Mouse (Mus musculus) lung, embryonic 14.5 days (tissue): ENCODE results near the gene Prkcsh. TPM values are rescaled to one million over a fixed set of nuclear protein-coding genes. Genes with fewer than 3 reads are reported as not detected.

Experiments
- ATAC-seq: fragments of 200-750 bp; cut with Nextera tagmentation; 2 replicates; pipeline ENCODE4 v1.8.0; 2017; ENCODE audit warnings: mild to moderate bottlenecking, moderate TSS enrichment, moderate library complexity; ENCODE audit not compliant: insufficient read depth
- DNase-seq: peaks from one replicate; pipeline ENCODE4 v3.0.0-alpha.2; 2015
- H3K27ac ChIP-seq: fragments of 300-500 bp; sonication (generic); 2 replicates; pipeline ENCODE4 v1.5.1; 2014; ENCODE audit warnings: low read depth, mild to moderate bottlenecking, moderate library complexity
- H3K27me3 ChIP-seq: fragments of 300-500 bp; sonication (generic); 2 replicates; pipeline ENCODE4 v1.6.1; 2014; ENCODE audit warnings: low read length, control low read depth; ENCODE audit not compliant: insufficient read depth
- H3K36me3 ChIP-seq: fragments of 300-500 bp; sonication (generic); 2 replicates; pipeline ENCODE4 v1.6.1; 2014; ENCODE audit warnings: control low read depth; ENCODE audit not compliant: insufficient read depth
- H3K4me1 ChIP-seq: fragments of 300-500 bp; sonication (generic); 2 replicates; pipeline ENCODE4 v1.6.1; 2014; ENCODE audit warnings: antibody characterized with exemption, control low read depth; ENCODE audit not compliant: insufficient read depth
- H3K4me2 ChIP-seq: fragments of 300-500 bp; sonication (generic); 2 replicates; pipeline ENCODE4 v1.6.1; 2014; ENCODE audit warnings: mild to moderate bottlenecking
- H3K4me3 ChIP-seq: fragments of 300-500 bp; sonication (generic); 2 replicates; pipeline ENCODE4 v1.5.1; 2014; ENCODE audit warnings: low read depth, low read length
- H3K9ac ChIP-seq: fragments of 300-500 bp; sonication (generic); 2 replicates; pipeline ENCODE4 v1.6.1; 2014
- H3K9me3 ChIP-seq: fragments of 300-500 bp; sonication (generic); 2 replicates; pipeline ENCODE4 v1.6.1; 2016; ENCODE audit warnings: low read depth, low read length, control low read depth
- CTCF ChIP-seq: IDR thresholded peaks from 2 replicates; pipeline ENCODE4 v1.5.1; 2016; ENCODE audit warnings: antibody characterized with exemption, low read depth
- WGBS: fragments of 180-500 bp; shearing (Covaris S2); extraction: QIAGEN DNeasy Blood & Tissue Kit; methylation state at CpG from one replicate; pipeline ENCODE4 v1.1.7; 2014; 5-methylcytosine and 5-hydroxymethylcytosine counted together
- polyA plus RNA-seq: library from polyadenylated mRNA; unstranded; fragments of >200 nt; fragmentation: Nextera tagmentation; extraction: Ambion mirVana; gene quantifications from 2 replicates; pipeline ENCODE4 v1.2.1, GENCODE M21; 2014

The Prkcsh gene
- polyA plus RNA-seq, 1 experiment from 2014 or later = 107 TPM

DNA sequence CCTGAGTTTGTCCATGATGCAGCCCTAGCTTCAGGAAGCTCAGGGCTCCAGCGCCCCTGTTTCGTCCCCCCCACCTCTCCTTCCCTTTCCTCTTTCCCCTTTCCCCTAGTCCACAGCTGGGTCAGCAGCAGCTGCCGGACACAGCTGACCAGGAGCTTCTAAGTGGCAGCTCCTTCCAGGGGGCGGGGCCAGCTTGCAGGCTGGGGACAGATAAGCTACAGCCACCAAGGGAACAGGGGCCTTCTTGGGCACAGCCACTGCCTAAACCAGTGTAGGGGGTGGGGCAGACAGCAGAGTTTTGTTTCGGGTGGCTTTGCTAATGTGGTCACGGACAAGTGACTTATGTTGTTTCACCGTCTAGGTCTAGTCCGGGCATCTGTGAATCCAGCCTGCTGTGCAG, 39.2 kb upstream of the Prkcsh start, which contains the start of gene Epor:
Epor (minus strand) TSS at position 90 of the 400 bp plus-strand sequence.
- ATAC-seq (peak; percentile 47), DNase-seq (peak; percentile 64)
- Histone ChIP-seq H3K9me3 (no peaks in the 10 kb centered on the region), H3K4me3 (peak within 1 kb of the TSS; percentile 45), H3K4me2 (peak within 1 kb of the TSS; percentile 77), H3K4me1 (peaks cover 5% of the 10 kb centered on the region; the same call in 1 of the 2 replicates), H3K27ac (peak within 1 kb of the TSS; percentile 58), H3K9ac (peak within 1 kb of the TSS; percentile 46), H3K27me3 (peaks cover 28% of the 10 kb centered on the region), H3K36me3 (no peaks in the 10 kb centered on the region)
- TF ChIP-seq CTCF = no peak
- 11% methylated on average over 8 of the region's 8 CpGs for WGBS

- no peak overlapping the region for H3K4me2 ChIP-seq
- WGBS = 43% methylated on average over 6 of the region's 6 CpGs
- TF ChIP-seq CTCF = no peak
Measured at GRCm38 (mm10) chr9:21968883-21969282, 33.7 kb upstream of the Prkcsh start.

DNA sequence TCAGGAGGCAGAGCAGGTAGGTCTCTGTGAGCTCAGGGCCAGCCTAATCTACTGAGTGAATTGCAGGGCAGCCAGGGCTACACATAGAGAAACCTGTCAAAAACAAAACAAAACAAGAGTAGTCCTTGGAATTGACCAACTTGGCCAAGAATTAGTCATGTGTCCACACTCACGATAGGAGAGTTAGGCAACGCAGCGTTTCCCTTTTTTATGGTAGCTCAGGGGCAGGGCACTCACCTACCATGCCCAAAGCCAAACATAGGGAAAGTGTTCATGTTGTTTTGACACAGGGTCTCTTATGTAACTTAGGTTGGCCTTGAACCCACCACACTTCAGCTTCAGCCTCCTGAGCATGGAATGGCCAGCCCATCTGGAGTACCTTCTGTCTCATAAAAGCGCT, 33.3 kb upstream of the Prkcsh start:
- no peaks in the 10 kb centered on the region for H3K36me3 ChIP-seq
- H3K4me3 ChIP-seq = no peak overlapping the region
- no peak overlapping the region for H3K4me2 ChIP-seq
- no peaks in the 10 kb centered on the region for H3K27me3 ChIP-seq
- H3K9me3 ChIP-seq = no peaks in the 10 kb centered on the region
- no peak overlapping the region for H3K27ac ChIP-seq
- no peak for TF ChIP-seq CTCF
- no peak overlapping the region for H3K9ac ChIP-seq
- ATAC-seq (no peak), DNase-seq (no peak)
- H3K4me1 ChIP-seq = no peaks in the 10 kb centered on the region
- WGBS = 80% methylated on average over 4 of the region's 4 CpGs

More at GRCm38 (mm10) chr9:21968883-21969282, 33.7 kb upstream of the Prkcsh start:
- no peaks in the 10 kb centered on the region for H3K9me3 ChIP-seq
- no peak overlapping the region for H3K27ac ChIP-seq
- no peak overlapping the region for H3K4me3 ChIP-seq
- H3K27me3 ChIP-seq = no peaks in the 10 kb centered on the region
- H3K4me1 ChIP-seq = no peaks in the 10 kb centered on the region
- H3K9ac ChIP-seq = no peak overlapping the region
- no peak for ATAC-seq
- no peaks in the 10 kb centered on the region for H3K36me3 ChIP-seq
- DNase-seq = no peak

- WGBS = 85% methylated on average over 10 of the region's 10 CpGs
- no peak for DNase-seq
- Histone ChIP-seq H3K4me2 (no peak overlapping the region), H3K27me3 (no peaks in the 10 kb centered on the region), H3K9me3 (no peaks in the 10 kb centered on the region), H3K9ac (no peak overlapping the region), H3K4me1 (no peaks in the 10 kb centered on the region), H3K4me3 (no peak overlapping the region), H3K27ac (no peak overlapping the region), H3K36me3 (no peaks in the 10 kb centered on the region)
- no peak for TF ChIP-seq CTCF
- no peak for ATAC-seq
Measured at GRCm38 (mm10) chr9:21976626-21977175, 25.9 kb upstream of the Prkcsh start.

DNA sequence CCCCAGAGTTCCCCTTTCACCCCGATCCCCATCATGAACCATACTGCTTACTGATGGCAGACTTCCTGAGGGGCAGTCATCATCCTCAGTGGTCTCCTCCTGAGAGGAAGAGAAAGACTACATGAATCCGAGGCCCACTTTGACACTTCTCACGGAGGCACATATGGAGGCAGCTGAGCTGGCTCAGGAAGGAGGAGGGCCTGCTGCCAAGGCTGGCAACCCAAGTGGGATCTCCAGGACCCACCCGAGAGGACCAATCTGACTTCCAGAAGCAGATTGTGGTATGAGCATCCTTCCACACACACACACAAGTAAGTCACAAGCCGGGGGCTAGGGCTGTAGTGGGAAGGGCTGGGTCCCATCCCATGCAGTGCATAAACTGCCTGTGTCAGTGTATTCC, 25.3 kb upstream of the Prkcsh start:
- ATAC-seq (no peak), DNase-seq (no peak)
- no peaks in the 10 kb centered on the region for H3K27me3 ChIP-seq
- no peaks in the 10 kb centered on the region for H3K9me3 ChIP-seq
- no peak overlapping the region for H3K27ac ChIP-seq
- no peak overlapping the region for H3K4me2 ChIP-seq
- no peak overlapping the region for H3K9ac ChIP-seq
- 74% methylated on average over 5 of the region's 5 CpGs for WGBS
- no peak for TF ChIP-seq CTCF
- no peak overlapping the region for H3K4me3 ChIP-seq
- H3K4me1 ChIP-seq = no peaks in the 10 kb centered on the region
- no peaks in the 10 kb centered on the region for H3K36me3 ChIP-seq

- DNase-seq (no peak), ATAC-seq (no peak)
- Histone ChIP-seq H3K27ac (no peak overlapping the region), H3K4me3 (no peak overlapping the region), H3K4me2 (no peak overlapping the region), H3K27me3 (no peaks in the 10 kb centered on the region), H3K4me1 (no peaks in the 10 kb centered on the region), H3K9ac (no peak overlapping the region), H3K9me3 (no peaks in the 10 kb centered on the region), H3K36me3 (no peaks in the 10 kb centered on the region)
- TF ChIP-seq CTCF = peak; percentile 72
- WGBS = 6% methylated on average over 2 of the region's 2 CpGs
Measured at GRCm38 (mm10) chr9:21977972-21978371, 24.6 kb upstream of the Prkcsh start.

DNA sequence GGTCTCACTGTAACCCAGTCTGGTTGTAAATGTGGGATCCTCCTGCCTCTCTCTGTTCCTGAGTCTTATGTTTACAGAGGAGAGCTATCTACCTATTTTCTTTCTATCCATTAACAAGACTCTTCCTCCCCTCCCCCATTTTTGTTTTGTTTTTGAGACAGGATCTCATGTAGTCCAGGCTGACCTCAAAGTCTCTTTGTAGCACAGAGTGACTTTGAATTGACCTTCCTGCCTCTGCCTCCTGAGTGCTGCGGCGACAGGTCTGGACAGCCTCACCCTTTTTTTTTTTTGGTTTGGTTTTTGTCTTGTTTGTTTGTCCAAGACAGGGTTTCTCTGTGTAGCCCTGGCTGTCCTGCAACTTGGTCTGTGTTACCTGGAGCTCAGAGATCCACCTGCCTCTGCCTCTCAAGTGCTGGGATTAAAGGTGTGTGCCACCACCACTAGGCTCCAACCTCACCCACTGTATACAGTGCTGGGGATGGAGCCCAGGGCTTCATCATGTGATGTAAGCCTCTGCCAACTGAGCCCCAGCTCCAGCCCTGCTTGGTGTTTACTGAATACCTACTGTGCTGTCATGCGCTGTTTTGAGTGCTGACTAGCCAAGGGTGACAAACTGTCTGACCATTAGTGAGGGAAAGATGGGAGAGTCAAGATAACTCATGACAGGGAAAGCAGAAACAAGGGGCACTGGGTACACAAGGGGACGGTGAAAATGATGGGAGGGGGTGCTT, 24.0 kb upstream of the Prkcsh start:
- no peaks in the 10 kb centered on the region for H3K36me3 ChIP-seq
- TF ChIP-seq CTCF = no peak
- 77% methylated on average over 4 of the region's 4 CpGs for WGBS
- no peak overlapping the region for H3K4me3 ChIP-seq
- no peaks in the 10 kb centered on the region for H3K27me3 ChIP-seq
- no peak overlapping the region for H3K4me2 ChIP-seq
- H3K9me3 ChIP-seq = no peaks in the 10 kb centered on the region
- ATAC-seq (no peak), DNase-seq (no peak)
- no peaks in the 10 kb centered on the region for H3K4me1 ChIP-seq
- no peak overlapping the region for H3K27ac ChIP-seq
- H3K9ac ChIP-seq = no peak overlapping the region
